Mouse (Mus musculus) ES-E14 (cell line): ENCODE data around the gene S100a2. TPM values are rescaled to one million over a fixed set of nuclear protein-coding genes. Genes with fewer than 3 reads are reported as not detected.

ENCODE experiments used
- DNase-seq: peaks from one replicate; pipeline ENCODE4 v3.0.0-alpha.2; 2013; ENCODE audit warnings: low read depth, low spot score
- H3K27ac ChIP-seq: 2 replicates; pipeline ENCODE4 v1.5.1; 2012; ENCODE audit warnings: low read depth, mild to moderate bottlenecking, low read length, moderate library complexity, mixed read lengths; ENCODE audit not compliant: poor library complexity, insufficient read depth, severe bottlenecking
- H3K36me3 ChIP-seq: 2 replicates; pipeline ENCODE4 v1.6.1; 2012; ENCODE audit warnings: mild to moderate bottlenecking, low read length, moderate library complexity, mixed read lengths; ENCODE audit not compliant: control insufficient read depth, poor library complexity, insufficient read depth, severe bottlenecking
- H3K4me1 ChIP-seq, 2 experiments: fragments of 150-350 bp in 1 of 2; sonication (generic) in 1 of 2; 2 replicates each; pipeline ENCODE4 v1.6.1; 2012; ENCODE audit warnings: low read length in 2 of 2, mild to moderate bottlenecking in 1 of 2, mixed read lengths in 1 of 2; ENCODE audit not compliant: control insufficient read depth in 2 of 2, insufficient read depth in 2 of 2, poor library complexity in 1 of 2
- H3K4me3 ChIP-seq, 2 experiments: fragments of 150-350 bp in 1 of 2; sonication (generic) in 1 of 2; 2 replicates each; pipeline ENCODE4 v1.5.1; 2012; ENCODE audit warnings: low read length in 2 of 2, low read depth in 1 of 2, mild to moderate bottlenecking in 1 of 2, mixed read lengths in 1 of 2; ENCODE audit not compliant: insufficient read depth in 1 of 2, poor library complexity in 1 of 2, severe bottlenecking in 1 of 2
- H3K9ac ChIP-seq: 2 replicates; pipeline ENCODE4 v1.6.1; 2012; ENCODE audit warnings: low read depth, mild to moderate bottlenecking, low read length, mixed read lengths; ENCODE audit not compliant: poor library complexity, insufficient read depth, severe bottlenecking
- H3K9me3 ChIP-seq: fragments of 150-350 bp; sonication (generic); 2 replicates; pipeline ENCODE4 v1.6.1; 2012; ENCODE audit warnings: low read depth, mild to moderate bottlenecking, low read length; ENCODE audit not compliant: control insufficient read depth, insufficient read depth
- CHD2 ChIP-seq: IDR thresholded peaks from 2 replicates; pipeline ENCODE4 v1.6.1; 2014; ENCODE audit warnings: mild to moderate bottlenecking, low read depth, low read length, inconsistent platforms
- HCFC1 ChIP-seq: IDR thresholded peaks from 2 replicates; pipeline ENCODE4 v1.6.1; 2012; ENCODE audit warnings: low read length, inconsistent platforms, borderline replicate concordance; ENCODE audit not compliant: insufficient read depth
- MAFK ChIP-seq: IDR thresholded peaks from 2 replicates; pipeline ENCODE4 v1.6.1; 2014; ENCODE audit warnings: mild to moderate bottlenecking, low read depth, low read length, inconsistent platforms; ENCODE audit not compliant: insufficient read depth
- ZC3H11A ChIP-seq: IDR thresholded peaks from 2 replicates; pipeline ENCODE4 v1.6.1; 2012; ENCODE audit warnings: low read depth, mild to moderate bottlenecking, inconsistent platforms, low read length, borderline replicate concordance
- ZNF384 ChIP-seq: IDR thresholded peaks from 2 replicates; pipeline ENCODE4 v1.6.1; 2012; ENCODE audit warnings: low read depth, low read length, inconsistent platforms
- in situ Hi-C, 2 experiments: fragments of 600-800 bp; cut with MboI; formaldehyde crosslinking; loops; one replicate each; pipeline ENCODE4 v1.15.1; 2025; ENCODE audit warnings: low sequenced_read_pairs in 2 of 2, inconsistent platforms in 1 of 2; ENCODE audit not compliant: unreplicated experiment in 2 of 2
- total RNA-seq: library from RNA; depleted of rRNA; stranded (reverse); fragments of 300-350 nt; gene quantifications from 2 replicates; pipeline ENCODE4 v1.2.3, GENCODE M21; 2012

Gene S100a2
- total RNA-seq, 1 experiment: not detected

GRCm38 (mm10) chr3:90617586-90617985, 27.5 kb downstream of the S100a2 start:
- Histone ChIP-seq H3K9me3 (no peaks in the 10 kb centered on the region), H3K4me1 (peaks cover 0 to 11% of the 10 kb centered on the region in 2 experiments; a peak in 1 of 4 replicates), H3K4me3 (no peak overlapping the region), H3K9ac (no peak overlapping the region), H3K36me3 (no peaks in the 10 kb centered on the region), H3K27ac (no peak overlapping the region)
- no peak for TF ChIP-seq ZC3H11A
- TF ChIP-seq HCFC1: no peak
- no peak for TF ChIP-seq ZNF384
- no peak for TF ChIP-seq MAFK
- no peak for TF ChIP-seq CHD2
- no peak for DNase-seq
- in situ Hi-C loops: no loop called here

- no peak for DNase-seq
- Histone ChIP-seq H3K4me1 (no peaks in the 10 kb centered on the region), H3K4me3 (no peak overlapping the region), H3K36me3 (no peaks in the 10 kb centered on the region), H3K27ac (no peak overlapping the region), H3K9me3 (no peaks in the 10 kb centered on the region), H3K9ac (no peak overlapping the region)
- in situ Hi-C loops: no loop called here
- no peak for TF ChIP-seq CHD2
- no peak for TF ChIP-seq HCFC1
- no peak for TF ChIP-seq ZNF384
- no peak for TF ChIP-seq MAFK
- TF ChIP-seq ZC3H11A: no peak
Measured at GRCm38 (mm10) chr3:90621552-90621951, 31.5 kb downstream of the S100a2 start.

GRCm38 (mm10) chr3:90623435-90624071, 33.5 kb downstream of the S100a2 start:
- TF ChIP-seq MAFK: no peak
- TF ChIP-seq CHD2: no peak
- no peak for TF ChIP-seq HCFC1
- TF ChIP-seq ZNF384: no peak
- no peak for TF ChIP-seq ZC3H11A
- Histone ChIP-seq H3K4me1 (no peaks in the 10 kb centered on the region), H3K27ac (no peak overlapping the region), H3K9ac (no peak overlapping the region), H3K4me3 (no peak overlapping the region), H3K9me3 (no peaks in the 10 kb centered on the region), H3K36me3 (no peaks in the 10 kb centered on the region)
- DNase-seq: no peak
- in situ Hi-C loops: no loop called here

GRCm38 (mm10) chr3:90625496-90625895, 35.4 kb downstream of the S100a2 start:
- H3K9me3 ChIP-seq: no peaks in the 10 kb centered on the region
- no peak overlapping the region for H3K27ac ChIP-seq
- DNase-seq: no peak
- TF ChIP-seq MAFK (no peak), HCFC1 (no peak), ZNF384 (no peak), ZC3H11A (no peak), CHD2 (no peak)
- no peak overlapping the region for H3K4me3 ChIP-seq
- H3K36me3 ChIP-seq: no peaks in the 10 kb centered on the region
- no peak overlapping the region for H3K9ac ChIP-seq
- in situ Hi-C loops: no loop called here
- H3K4me1 ChIP-seq: no peaks in the 10 kb centered on the region
